Mouse (Mus musculus) layer of hippocampus, adult 11-12 months (tissue): Measurements from ENCODE around the gene Notch3.

ENCODE experiments used
- DNase-seq: peaks from one replicate; pipeline ENCODE4 v3.0.0; 2022; ENCODE audit warnings: low spot score

Notch3 gene

DNA sequence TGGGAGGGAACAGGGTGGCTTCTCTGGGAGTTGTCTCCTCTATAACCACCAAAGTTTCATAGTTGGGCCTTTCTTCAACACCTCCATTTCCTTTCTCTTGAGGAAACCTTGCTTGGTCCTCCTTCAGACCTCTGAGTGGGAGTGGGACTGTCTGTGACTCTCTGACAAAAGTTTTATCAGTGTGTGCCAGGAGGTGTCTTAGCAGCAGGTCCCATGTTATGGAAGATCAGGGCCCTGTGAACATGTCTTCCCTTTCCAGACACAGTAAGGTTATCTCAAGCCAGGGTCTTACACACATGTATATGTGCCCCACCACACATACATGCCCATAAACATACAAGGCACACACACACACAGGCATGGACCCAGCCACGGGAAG, 74.4 kb downstream of the Notch3 start:
- DNase-seq, result no peak

DNA sequence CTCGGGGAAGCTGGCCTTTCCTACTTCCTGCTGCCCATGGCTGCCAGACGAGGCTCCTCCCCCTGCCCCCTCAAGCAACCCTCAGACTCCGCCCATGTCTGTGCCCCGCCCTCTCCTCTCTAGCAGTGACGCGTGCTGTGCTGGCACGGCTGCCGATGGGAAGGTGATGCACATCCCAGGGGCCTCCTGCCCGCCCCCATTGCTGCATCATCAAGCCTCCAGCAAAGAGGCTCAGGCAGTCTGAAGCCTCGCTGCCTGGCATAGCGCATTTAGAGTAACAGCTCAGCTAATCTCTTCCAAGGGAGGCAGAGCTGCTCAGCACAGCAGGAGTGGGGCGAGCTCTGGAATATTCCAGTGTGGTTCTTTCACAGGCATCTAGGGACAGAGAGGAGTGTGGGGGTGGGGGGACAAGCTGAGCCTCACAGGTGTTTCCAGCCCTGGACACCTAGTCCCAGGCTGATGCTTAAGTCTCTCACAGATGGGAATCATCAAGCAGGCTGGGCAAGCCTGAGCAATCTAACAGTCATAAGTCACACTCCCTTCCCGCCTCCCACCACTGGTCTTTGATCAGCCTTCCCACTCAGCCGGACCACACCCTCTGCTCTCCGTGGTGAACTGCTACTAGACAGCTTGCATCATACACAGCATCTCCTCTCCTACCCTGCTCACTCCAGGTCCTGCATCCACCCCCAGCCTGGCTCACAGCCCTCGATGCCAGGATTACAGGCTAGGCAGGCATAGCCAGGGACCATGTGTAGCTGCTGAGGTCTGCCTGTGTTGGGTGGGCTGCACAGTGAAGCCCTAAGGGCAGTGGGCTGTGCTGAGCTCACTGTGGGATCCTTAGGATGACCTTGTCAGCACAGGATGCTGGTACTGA, 75.0 kb downstream of the Notch3 start:
- peak; percentile 71 for DNase-seq

DNA sequence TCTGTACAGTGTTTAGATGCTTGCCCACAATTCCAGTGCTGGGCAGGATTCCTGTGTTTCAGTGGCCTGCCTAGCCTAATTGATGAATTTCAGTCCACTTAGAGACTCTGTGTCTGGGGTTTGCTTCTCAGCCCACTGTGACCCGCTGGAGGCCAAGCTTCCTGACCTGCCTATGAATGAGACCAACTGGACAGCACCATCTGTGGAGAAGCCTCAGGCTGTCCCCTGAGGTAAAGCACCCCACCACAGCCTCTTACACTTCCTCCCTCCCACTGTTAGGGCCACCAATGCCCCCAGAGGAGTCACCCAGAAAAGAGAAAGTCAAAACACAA, 75.7 kb downstream of the Notch3 start:
- no peak for DNase-seq

DNA sequence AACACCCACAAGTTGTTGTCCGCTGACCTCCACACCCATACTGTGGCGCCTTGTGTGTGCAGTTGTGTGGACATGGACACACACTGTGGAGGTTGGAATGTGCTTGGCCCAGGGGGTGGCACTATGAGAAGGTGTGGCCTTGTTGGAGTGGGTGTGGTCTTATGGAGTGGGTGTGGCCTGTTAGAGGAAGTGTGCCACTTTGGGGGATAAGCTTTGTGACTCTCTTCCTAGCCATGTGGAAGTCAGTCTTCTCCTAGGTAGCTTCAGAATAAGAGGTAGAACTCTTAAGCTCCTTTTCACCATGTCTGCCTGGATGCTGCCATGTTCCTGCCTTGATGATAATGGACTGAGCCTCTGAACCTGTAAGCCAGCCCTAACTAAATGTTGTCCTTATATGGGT, 79.6 kb downstream of the Notch3 start:
- DNase-seq, result no peak

DNA sequence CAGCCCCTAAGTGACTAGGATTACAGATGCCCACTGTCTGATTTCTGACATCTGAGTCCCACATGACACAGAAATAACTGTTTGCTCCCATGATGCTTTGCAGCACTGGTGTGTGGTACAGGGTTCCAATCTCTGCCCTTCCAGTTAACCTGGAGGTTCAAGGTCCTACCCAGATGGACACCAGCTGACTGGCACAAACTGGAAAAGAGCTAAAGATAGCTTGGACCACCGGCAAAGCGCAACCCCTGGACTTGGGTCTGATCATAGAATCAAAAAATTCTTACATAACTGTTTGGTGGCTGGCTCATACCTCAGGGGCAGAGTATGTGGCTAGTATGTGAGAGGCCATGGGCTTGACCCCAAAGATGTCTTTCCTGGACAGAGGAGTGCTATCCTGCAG, 83.3 kb downstream of the Notch3 start:
- no peak for DNase-seq

DNA sequence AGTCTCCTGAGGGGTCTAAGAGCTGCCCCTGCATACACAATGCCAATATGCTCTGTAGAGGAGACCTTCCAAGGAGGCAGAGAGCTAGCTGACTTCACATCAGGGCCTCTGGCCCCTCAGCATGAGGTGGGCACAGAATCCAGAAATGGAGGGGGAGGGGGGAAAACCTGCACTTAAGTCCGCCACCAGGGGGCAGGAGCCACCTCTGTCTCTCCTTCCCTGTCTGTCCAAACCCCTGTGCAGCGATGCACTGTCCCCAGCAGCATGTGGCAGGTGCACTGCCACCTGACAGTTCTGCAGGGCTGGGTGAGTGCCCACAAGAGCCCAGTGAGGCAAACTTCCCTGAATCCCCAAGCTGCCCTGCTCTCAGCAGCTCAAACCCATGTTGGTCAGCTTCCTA, 91.5 kb downstream of the Notch3 start:
- peak; percentile 41 for DNase-seq

DNA sequence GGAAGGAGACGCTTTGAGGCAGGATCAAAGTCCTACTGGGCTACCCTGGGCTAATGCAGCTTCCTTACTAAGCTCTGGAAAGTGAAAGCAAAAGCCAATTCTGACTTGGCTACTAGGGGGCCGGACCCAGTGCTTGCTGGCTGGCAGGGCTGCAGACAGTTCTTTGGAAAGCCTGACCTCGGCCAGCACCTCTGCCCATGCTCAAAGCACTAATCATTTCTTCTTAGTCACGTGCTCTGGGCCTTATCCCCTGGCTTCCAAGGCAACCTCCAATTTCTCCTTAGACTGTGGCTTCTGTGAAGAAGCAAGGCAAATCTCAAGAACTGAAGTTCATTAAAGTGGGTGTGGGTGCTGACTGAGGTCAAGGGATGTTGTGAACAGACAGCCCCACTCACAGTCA, 92.0 kb downstream of the Notch3 start:
- no peak for DNase-seq

DNA sequence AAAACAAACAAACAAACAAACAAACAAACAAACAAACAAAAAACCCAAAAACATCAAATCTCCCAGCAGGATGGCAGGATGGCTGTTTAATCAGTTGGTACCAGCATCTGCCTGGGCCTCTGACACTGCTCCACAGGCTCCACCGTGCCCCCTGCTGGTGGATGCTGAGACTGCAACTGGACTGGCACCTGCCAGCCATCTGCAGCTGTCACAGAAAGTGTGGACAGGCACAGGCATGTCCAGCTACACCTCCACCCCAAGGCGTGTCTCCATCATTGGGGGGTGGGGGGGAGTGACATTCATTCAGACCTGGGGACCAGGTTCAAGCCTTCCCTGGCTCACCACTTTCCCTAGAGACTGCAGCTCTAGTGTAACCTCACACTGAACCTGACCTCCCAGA, 93.3 kb downstream of the Notch3 start:
- peak; percentile 85 for DNase-seq
